Mouse (Mus musculus) ES-Bruce4 (cell line): ENCODE measurements around the gene Stxbp5l. TPM values are rescaled to one million over a fixed set of nuclear protein-coding genes. Genes with fewer than 3 reads are reported as not detected.

ENCODE experiments used
- H3K27ac ChIP-seq: 2 replicates; pipeline ENCODE4 v1.5.1; 2012; ENCODE audit warnings: low read length, inconsistent platforms; ENCODE audit not compliant: insufficient read depth
- H3K27me3 ChIP-seq: 2 replicates; pipeline ENCODE4 v1.6.1; 2012; ENCODE audit warnings: mild to moderate bottlenecking, low read length, inconsistent platforms; ENCODE audit not compliant: control insufficient read depth, poor library complexity, insufficient read depth, severe bottlenecking
- H3K36me3 ChIP-seq: 2 replicates; pipeline ENCODE4 v1.6.1; 2012; ENCODE audit warnings: inconsistent platforms, mild to moderate bottlenecking, low read length, moderate library complexity; ENCODE audit not compliant: control insufficient read depth, poor library complexity, insufficient read depth, severe bottlenecking
- H3K4me1 ChIP-seq: one replicate; pipeline ENCODE4 v1.8.1; 2011; ENCODE audit warnings: low read length; ENCODE audit not compliant: control insufficient read depth, insufficient read depth
- H3K4me3 ChIP-seq: 2 replicates; pipeline ENCODE4 v1.5.1; 2011; ENCODE audit warnings: low read depth, mild to moderate bottlenecking, low read length
- H3K9ac ChIP-seq: 2 replicates; pipeline ENCODE4 v1.6.1; 2012; ENCODE audit warnings: low read depth, mild to moderate bottlenecking, inconsistent platforms; ENCODE audit not compliant: poor library complexity, severe bottlenecking
- H3K9me3 ChIP-seq: replicated peaks from 2 replicates; pipeline ENCODE4 v1.6.1; 2012; ENCODE audit warnings: mild to moderate bottlenecking, low read length, inconsistent platforms; ENCODE audit not compliant: control insufficient read depth, poor library complexity, insufficient read depth, severe bottlenecking
- CTCF ChIP-seq: IDR thresholded peaks from one replicate; pipeline ENCODE4 v1.8.1; 2011; ENCODE audit warnings: low read depth, low read length
- EP300 ChIP-seq: IDR thresholded peaks from 2 replicates; pipeline ENCODE4 v1.6.1; 2011; ENCODE audit warnings: low read depth, low read length; ENCODE audit not compliant: insufficient read depth
- POLR2A ChIP-seq: IDR thresholded peaks from one replicate; pipeline ENCODE4 v1.8.1; 2011; ENCODE audit warnings: low read length; ENCODE audit not compliant: insufficient read depth
- polyA plus RNA-seq: library from polyadenylated mRNA; stranded (reverse); fragments of >200 nt; gene quantifications from 2 replicates; pipeline ENCODE4 v1.2.4, GENCODE M21; 2011; ENCODE audit warnings: low read depth; ENCODE audit not compliant: missing spikeins, insufficient read depth, insufficient read length

The Stxbp5l gene
- polyA plus RNA-seq, result 0.18 and 0.52 TPM in 2 replicates

DNA sequence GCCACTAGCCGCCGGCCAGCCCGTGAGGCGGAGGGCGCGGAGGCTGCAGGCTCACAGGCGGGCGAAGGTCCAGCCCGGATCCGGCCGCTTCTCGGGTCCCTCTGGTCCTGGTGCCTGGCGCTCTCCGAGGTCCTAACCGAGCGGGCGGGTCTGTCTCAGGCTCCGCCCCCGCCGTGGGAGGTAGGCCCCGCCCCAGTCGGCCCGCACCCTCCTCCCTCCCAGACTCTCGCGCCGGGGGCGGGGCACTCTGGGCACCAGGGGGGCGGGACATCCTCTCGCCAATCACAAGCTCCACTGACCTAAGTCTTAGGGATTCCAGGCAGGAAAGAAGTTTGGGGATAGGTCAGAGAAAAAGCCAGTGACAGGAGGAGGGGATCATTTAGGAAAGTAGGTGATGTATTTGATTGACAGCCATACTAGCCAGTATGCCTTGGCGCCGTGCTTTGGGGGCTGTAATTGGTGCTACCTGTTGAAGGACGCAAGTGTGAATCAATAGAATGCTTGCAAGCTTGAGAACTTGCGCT, at the start of gene Stxbp5l:
TSS of gene Stxbp5l (minus strand) at position 142 of the 524 bp plus-strand sequence.
- peak within 1 kb of the TSS; percentile 92 for H3K4me3 ChIP-seq
- H3K27me3 ChIP-seq, result no peaks in the 10 kb centered on the region
- no peak within 1 kb of the TSS for H3K27ac ChIP-seq
- H3K36me3 ChIP-seq, result no peaks in the 10 kb centered on the region
- H3K9ac ChIP-seq, result peak within 1 kb of the TSS; percentile 37; the same call in 1 of the 2 replicates
- no peaks in the 10 kb centered on the region for H3K4me1 ChIP-seq
- no peaks in the 10 kb centered on the region for H3K9me3 ChIP-seq
- TF ChIP-seq EP300 (no peak), CTCF (no peak)

DNA sequence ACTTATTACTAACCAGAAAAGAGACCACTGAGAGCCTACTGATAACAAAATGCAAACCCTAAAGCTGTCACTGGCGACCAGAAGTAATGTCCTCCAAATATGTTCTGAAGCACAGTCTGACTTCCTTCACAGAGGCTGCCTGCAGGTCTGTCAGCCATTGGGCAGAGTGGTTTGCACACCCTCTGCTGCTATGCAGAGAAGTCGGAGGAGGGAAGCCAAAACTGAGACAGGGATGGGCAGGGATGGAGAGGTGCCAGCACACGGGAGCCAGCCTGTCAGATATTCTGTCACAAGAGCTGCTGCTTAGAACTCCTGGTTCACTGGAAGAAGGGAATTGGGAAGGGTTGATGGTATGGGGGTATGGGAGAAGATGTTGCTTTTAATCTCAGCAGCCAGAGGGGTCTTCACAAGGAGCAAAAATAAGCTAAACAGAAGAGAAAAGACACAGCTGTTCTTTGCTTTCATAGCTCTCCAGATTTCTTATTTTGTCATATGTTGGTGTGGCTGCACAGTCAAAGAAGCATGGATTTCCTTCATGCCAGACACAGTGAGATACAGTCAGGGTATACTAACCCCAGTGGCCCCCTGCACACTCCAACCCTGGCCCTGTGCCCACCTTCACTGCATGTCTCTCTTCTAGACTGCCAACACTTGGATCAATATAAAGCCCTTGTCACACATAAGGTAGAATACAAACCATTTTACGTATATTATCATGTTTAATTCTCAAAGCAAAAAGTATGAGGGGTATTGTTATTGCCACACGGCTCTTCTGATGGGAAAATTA, 48.8 kb upstream of the Stxbp5l start:
- Histone ChIP-seq H3K27me3 (no peaks in the 10 kb centered on the region), H3K9ac (no peak overlapping the region), H3K27ac (no peak overlapping the region), H3K4me3 (no peak overlapping the region), H3K4me1 (no peaks in the 10 kb centered on the region), H3K9me3 (no peaks in the 10 kb centered on the region), H3K36me3 (no peaks in the 10 kb centered on the region)
- TF ChIP-seq CTCF, result no peak
- no peak for TF ChIP-seq POLR2A
- TF ChIP-seq EP300, result no peak

DNA sequence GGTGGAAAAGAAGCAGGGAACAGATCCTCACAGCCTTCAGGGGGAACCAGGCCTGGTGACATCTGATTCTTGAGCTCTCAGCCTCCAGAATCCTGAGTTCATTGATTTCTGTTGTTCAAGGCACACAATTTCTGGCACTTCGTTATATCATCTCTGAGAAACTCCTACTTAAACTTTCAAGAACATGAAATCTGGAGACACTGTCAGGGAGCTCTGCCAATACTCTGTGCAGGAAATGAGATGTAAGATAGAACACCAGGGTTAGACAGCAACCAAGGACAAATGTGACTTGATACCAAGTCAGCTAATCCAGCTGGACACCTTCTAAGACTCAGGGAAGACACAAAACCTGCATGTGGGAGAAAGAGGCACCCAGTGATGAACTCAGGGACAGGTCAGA, 40.7 kb upstream of the Stxbp5l start:
- no peaks in the 10 kb centered on the region for H3K4me1 ChIP-seq
- no peak overlapping the region for H3K27ac ChIP-seq
- no peaks in the 10 kb centered on the region for H3K36me3 ChIP-seq
- H3K4me3 ChIP-seq, result no peak overlapping the region
- H3K9me3 ChIP-seq, result no peaks in the 10 kb centered on the region
- no peak overlapping the region for H3K9ac ChIP-seq
- no peak for TF ChIP-seq POLR2A
- no peak for TF ChIP-seq CTCF
- TF ChIP-seq EP300, result no peak
- no peaks in the 10 kb centered on the region for H3K27me3 ChIP-seq

DNA sequence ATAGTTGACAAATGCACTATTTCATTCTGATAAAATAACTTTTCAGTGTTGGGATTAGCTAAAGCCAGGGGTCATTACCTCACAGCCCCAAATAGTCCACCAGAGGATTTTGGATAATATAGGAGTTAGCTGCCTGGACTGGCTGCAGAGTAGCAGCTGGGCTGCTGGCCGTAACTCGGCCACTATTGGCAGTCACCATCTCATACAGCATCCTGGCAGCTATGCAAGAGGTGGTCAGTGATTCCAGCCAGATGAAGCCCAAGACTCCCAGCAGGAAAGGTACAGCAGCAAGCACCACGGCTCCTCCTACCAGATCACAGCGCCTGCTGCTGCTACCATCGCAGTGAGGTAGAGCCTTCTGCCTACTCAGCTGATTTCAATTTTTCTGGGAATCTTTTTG, 38.1 kb upstream of the Stxbp5l start:
- Histone ChIP-seq H3K4me1 (no peaks in the 10 kb centered on the region), H3K9me3 (no peaks in the 10 kb centered on the region), H3K4me3 (no peak overlapping the region), H3K27ac (no peak overlapping the region), H3K9ac (no peak overlapping the region), H3K27me3 (no peaks in the 10 kb centered on the region), H3K36me3 (no peaks in the 10 kb centered on the region)
- TF ChIP-seq POLR2A (no peak), CTCF (no peak), EP300 (no peak)

DNA sequence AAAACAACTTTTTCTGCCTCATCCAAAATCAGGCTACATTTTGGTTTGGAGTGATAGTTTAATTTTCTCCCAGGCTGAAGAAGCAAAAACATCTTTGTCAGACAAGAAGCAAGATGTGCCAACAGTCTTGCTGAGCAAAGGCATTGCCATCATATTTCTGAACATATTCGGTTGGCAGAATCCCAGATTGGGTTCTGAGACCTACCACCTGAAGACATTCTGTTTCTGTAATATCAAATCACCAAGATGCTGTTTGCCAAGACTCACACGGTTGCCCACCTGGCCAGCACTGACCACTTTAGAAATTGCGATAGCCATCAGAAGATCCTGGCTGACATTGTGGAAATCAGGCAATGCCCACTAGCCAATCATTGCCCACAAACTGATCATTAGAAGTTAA, 37.1 kb upstream of the Stxbp5l start:
- Histone ChIP-seq H3K9ac (no peak overlapping the region), H3K4me1 (no peaks in the 10 kb centered on the region), H3K9me3 (no peaks in the 10 kb centered on the region), H3K4me3 (no peak overlapping the region), H3K27ac (no peak overlapping the region), H3K36me3 (no peaks in the 10 kb centered on the region), H3K27me3 (no peaks in the 10 kb centered on the region)
- TF ChIP-seq POLR2A, result no peak
- TF ChIP-seq CTCF, result no peak
- no peak for TF ChIP-seq EP300

DNA sequence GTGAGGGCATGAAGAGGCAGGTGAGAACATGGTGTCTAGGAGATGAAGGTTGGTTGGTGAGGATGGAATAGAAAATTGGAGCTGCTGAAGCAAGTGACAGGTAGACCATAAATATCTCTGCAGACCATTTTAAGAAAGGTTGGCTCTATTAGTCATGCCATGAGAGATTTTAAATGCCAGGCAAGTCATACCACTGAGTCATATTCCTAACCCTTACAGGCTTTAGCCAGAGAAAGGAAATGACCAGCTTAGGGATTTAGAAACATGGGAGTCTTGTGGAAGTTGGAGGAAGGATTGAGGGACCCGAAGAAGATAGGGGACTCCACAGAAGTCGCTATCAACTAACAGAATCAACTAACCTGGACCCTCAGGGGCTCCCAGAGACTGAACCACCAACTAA, 35.8 kb upstream of the Stxbp5l start:
- H3K4me3 ChIP-seq, result no peak overlapping the region
- H3K9me3 ChIP-seq, result no peaks in the 10 kb centered on the region
- H3K27me3 ChIP-seq, result no peaks in the 10 kb centered on the region
- TF ChIP-seq POLR2A, result no peak
- TF ChIP-seq EP300, result no peak
- H3K4me1 ChIP-seq, result no peaks in the 10 kb centered on the region
- no peak overlapping the region for H3K9ac ChIP-seq
- no peak overlapping the region for H3K27ac ChIP-seq
- no peaks in the 10 kb centered on the region for H3K36me3 ChIP-seq
